Mouse (Mus musculus) hindbrain, embryonic 10.5 days (tissue): ENCODE data around the gene Gm17349. TPM values are rescaled to one million over a fixed set of nuclear protein-coding genes. Genes with fewer than 3 reads are reported as not detected.
"Not testable (repeated sequence)": the region's sequence is repeated elsewhere in the genome, so short reads cannot be mapped to it uniquely, and the experiment has no call there.

Experiments used
- DNase-seq: peaks from one replicate; pipeline ENCODE4 v3.0.0-alpha.2; 2017; ENCODE audit warnings: low spot score
- H3K27ac ChIP-seq: fragments of 300-500 bp; sonication (generic); 2 replicates; pipeline ENCODE4 v1.5.1; 2016; ENCODE audit warnings: mild to moderate bottlenecking, moderate library complexity
- H3K27me3 ChIP-seq: fragments of 300-500 bp; sonication (generic); 2 replicates; pipeline ENCODE4 v1.6.1; 2016; ENCODE audit warnings: mild to moderate bottlenecking; ENCODE audit not compliant: poor library complexity, insufficient read depth, severe bottlenecking
- H3K36me3 ChIP-seq: fragments of 300-500 bp; sonication (generic); 2 replicates; pipeline ENCODE4 v1.6.1; 2016; ENCODE audit warnings: mild to moderate bottlenecking, moderate library complexity
- H3K4me1 ChIP-seq: fragments of 300-500 bp; sonication (generic); replicated peaks from 2 replicates; pipeline ENCODE4 v1.6.1; 2016; ENCODE audit warnings: mild to moderate bottlenecking
- H3K4me3 ChIP-seq: fragments of 300-500 bp; sonication (generic); 2 replicates; pipeline ENCODE4 v1.5.1; 2016; ENCODE audit warnings: mild to moderate bottlenecking, moderate library complexity
- H3K9me3 ChIP-seq: fragments of 300-500 bp; sonication (generic); 2 replicates; pipeline ENCODE4 v1.6.1; 2016; ENCODE audit warnings: mild to moderate bottlenecking, moderate library complexity
- WGBS: fragments of 180-500 bp; shearing (Covaris S2); methylation state at CpG from one replicate; pipeline ENCODE4 v1.1.7; 2016; 5-methylcytosine and 5-hydroxymethylcytosine counted together
- polyA plus RNA-seq: library from polyadenylated mRNA; unstranded; fragments of >200 nt; fragmentation: Nextera tagmentation; extraction: Ambion mirVana; gene quantifications from 2 replicates; pipeline ENCODE4 v1.2.1, GENCODE M21; 2016

Gene Gm17349
- polyA plus RNA-seq: not detected in 2 replicates

- Histone ChIP-seq H3K4me3 (peak within 1 kb of the TSS; percentile 88), H3K27me3 (no peaks in the 10 kb centered on the region), H3K4me1 (peaks cover 42% of the 10 kb centered on the region), H3K27ac (peak within 1 kb of the TSS; percentile 100), H3K36me3 (peaks cover 74% of the 10 kb centered on the region), H3K9me3 (no peaks in the 10 kb centered on the region)
- 66% methylated on average over 11 of the region's 11 CpGs for WGBS
- peak; percentile 68 for DNase-seq
These were observed at the start of gene Gm17349 for GRCm38 (mm10) chr15:99705440-99706048. Gene Gm17349, minus strand, starts transcription at chr15:99705490.

- 86% methylated on average over 3 of the region's 3 CpGs for WGBS
- H3K27me3 ChIP-seq: no peaks in the 10 kb centered on the region
These were observed 48.9 kb upstream of the Gm17349 start for GRCm38 (mm10) chr15:99754204-99754603.

GRCm38 (mm10) chr15:99740229-99740628 is 34.9 kb upstream of the Gm17349 start:
- Histone ChIP-seq H3K9me3 (no peaks in the 10 kb centered on the region), H3K27ac (no peak overlapping the region), H3K4me3 (no peak overlapping the region), H3K36me3 (peaks cover 99% of the 10 kb centered on the region), H3K27me3 (no peaks in the 10 kb centered on the region), H3K4me1 (no peaks in the 10 kb centered on the region)
- WGBS: 92% methylated on average over 4 of the region's 4 CpGs
- DNase-seq: no peak

More at GRCm38 (mm10) chr15:99754204-99754603, 48.9 kb upstream of the Gm17349 start:
- Histone ChIP-seq H3K4me1 (0 out of 2 replicates have a peak, but pooled peaks cover 6% of the 10 kb centered on the region), H3K36me3 (peaks cover 27% of the 10 kb centered on the region), H3K9me3 (no peaks in the 10 kb centered on the region), H3K27ac (no peak overlapping the region), H3K4me3 (no peak overlapping the region)
- no peak for DNase-seq

GRCm38 (mm10) chr15:99736675-99737074 is 31.4 kb upstream of the Gm17349 start:
- peaks cover 98% of the 10 kb centered on the region for H3K36me3 ChIP-seq
- WGBS: 91% methylated on average over 11 of the region's 11 CpGs
- no peak overlapping the region for H3K4me3 ChIP-seq
- no peaks in the 10 kb centered on the region for H3K9me3 ChIP-seq
- H3K27me3 ChIP-seq: no peaks in the 10 kb centered on the region
- no peak for DNase-seq
- no peaks in the 10 kb centered on the region for H3K4me1 ChIP-seq
- no peak overlapping the region for H3K27ac ChIP-seq

- Histone ChIP-seq H3K27me3 (no peaks in the 10 kb centered on the region), H3K9me3 (no peaks in the 10 kb centered on the region), H3K36me3 (peaks cover 97% of the 10 kb centered on the region), H3K4me1 (no peaks in the 10 kb centered on the region), H3K27ac (no peak overlapping the region), H3K4me3 (no peak overlapping the region)
- no peak for DNase-seq
- 94% methylated on average over 2 of the region's 2 CpGs for WGBS
These were observed 30.3 kb upstream of the Gm17349 start for GRCm38 (mm10) chr15:99735631-99736030.

- 97% methylated on average over 5 of the region's 5 CpGs for WGBS
- Histone ChIP-seq H3K27ac (no peak overlapping the region), H3K9me3 (peaks cover 8% of the 10 kb centered on the region), H3K4me1 (no peaks in the 10 kb centered on the region), H3K27me3 (no peaks in the 10 kb centered on the region), H3K36me3 (peaks cover 94% of the 10 kb centered on the region), H3K4me3 (no peak overlapping the region)
- DNase-seq: no peak
These were observed 27.9 kb upstream of the Gm17349 start for GRCm38 (mm10) chr15:99733186-99733585.

GRCm38 (mm10) chr15:99731678-99732077 is 26.4 kb upstream of the Gm17349 start:
- 90% methylated on average over 3 of the region's 3 CpGs for WGBS
- DNase-seq: no peak
- H3K4me1 ChIP-seq: peaks cover 1% of the 10 kb centered on the region
- no peak overlapping the region for H3K27ac ChIP-seq
- H3K27me3 ChIP-seq: no peaks in the 10 kb centered on the region
- peaks cover 8% of the 10 kb centered on the region for H3K9me3 ChIP-seq
- no peak overlapping the region for H3K4me3 ChIP-seq
- peaks cover 88% of the 10 kb centered on the region for H3K36me3 ChIP-seq

- H3K9me3 ChIP-seq: peaks cover 8% of the 10 kb centered on the region
- H3K4me3 ChIP-seq: no peak overlapping the region
- H3K36me3 ChIP-seq: peaks cover 83% of the 10 kb centered on the region
- 92% methylated on average over 2 of the region's 2 CpGs for WGBS
- H3K4me1 ChIP-seq: peaks cover 6% of the 10 kb centered on the region
- no peak overlapping the region for H3K27ac ChIP-seq
- no peaks in the 10 kb centered on the region for H3K27me3 ChIP-seq
- no peak for DNase-seq
These were observed 25.9 kb upstream of the Gm17349 start for GRCm38 (mm10) chr15:99731167-99731566.

GRCm38 (mm10) chr15:99729056-99729783 is 23.9 kb upstream of the Gm17349 start:
- Histone ChIP-seq H3K4me3 (no peak overlapping the region), H3K9me3 (peaks cover 8% of the 10 kb centered on the region), H3K4me1 (peaks cover 26% of the 10 kb centered on the region), H3K27ac (no peak overlapping the region), H3K27me3 (no peaks in the 10 kb centered on the region), H3K36me3 (peaks cover 63% of the 10 kb centered on the region)
- whole genome bisulfite sequencing: 97% methylated on average over 4 of the region's 4 CpGs
- DNase-seq: no peak

GRCm38 (mm10) chr15:99728211-99728610 is 22.9 kb upstream of the Gm17349 start:
- Histone ChIP-seq H3K27me3 (no peaks in the 10 kb centered on the region), H3K4me1 (peaks cover 36% of the 10 kb centered on the region), H3K9me3 (peaks cover 8% of the 10 kb centered on the region), H3K36me3 (peaks cover 58% of the 10 kb centered on the region), H3K27ac (no peak overlapping the region), H3K4me3 (no peak overlapping the region)
- WGBS: 95% methylated on average over 5 of the region's 5 CpGs
- DNase-seq: no peak

GRCm38 (mm10) chr15:99727525-99727924 is 22.2 kb upstream of the Gm17349 start:
- no peaks in the 10 kb centered on the region for H3K27me3 ChIP-seq
- no peak overlapping the region for H3K4me3 ChIP-seq
- WGBS: 95% methylated on average over 12 of the region's 12 CpGs
- H3K36me3 ChIP-seq: peaks cover 58% of the 10 kb centered on the region
- H3K9me3 ChIP-seq: peaks cover 8% of the 10 kb centered on the region
- H3K4me1 ChIP-seq: peaks cover 43% of the 10 kb centered on the region
- no peak overlapping the region for H3K27ac ChIP-seq
- DNase-seq: no peak

- not testable (repeated sequence) for DNase-seq, H3K27ac ChIP-seq, H3K9me3 ChIP-seq, H3K27me3 ChIP-seq, H3K4me3 ChIP-seq
- Histone ChIP-seq H3K36me3 (peaks cover 58% of the 10 kb centered on the region), H3K4me1 (peaks cover 47% of the 10 kb centered on the region)
- 96% methylated on average over 5 of the region's 5 CpGs for WGBS
These were observed 21.7 kb upstream of the Gm17349 start for GRCm38 (mm10) chr15:99727039-99727438.

GRCm38 (mm10) chr15:99726549-99726948 is 21.3 kb upstream of the Gm17349 start:
- WGBS: 85% methylated on average over 2 of the region's 2 CpGs
- Histone ChIP-seq H3K4me3 (peak overlapping the region; percentile 98), H3K27ac (no peak overlapping the region), H3K9me3 (peaks cover 8% of the 10 kb centered on the region), H3K27me3 (no peaks in the 10 kb centered on the region), H3K36me3 (peaks cover 58% of the 10 kb centered on the region), H3K4me1 (peaks cover 52% of the 10 kb centered on the region)
- no peak for DNase-seq
